Mouse (Mus musculus): Measurements from ENCODE around the gene Gm6525.

DNA sequence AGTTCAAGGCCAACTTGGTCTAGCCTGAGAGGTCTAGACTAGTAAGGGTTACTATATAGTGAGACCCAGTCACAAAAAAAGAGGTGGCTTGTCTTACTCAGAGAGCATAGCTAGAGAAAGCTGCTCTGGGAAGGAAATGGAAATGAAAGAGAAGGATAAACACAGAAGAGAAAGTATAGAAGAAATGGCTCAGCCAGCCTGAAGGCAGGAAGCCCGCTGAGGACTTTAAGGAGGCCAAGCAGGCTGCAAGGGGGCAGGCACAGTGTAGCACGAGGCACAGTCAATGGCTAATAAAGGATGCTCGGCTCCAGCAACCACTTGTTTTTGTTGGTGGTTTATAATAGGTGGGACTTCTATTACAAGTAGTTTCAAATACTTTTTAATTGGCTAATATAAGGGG, 32.2 kb downstream of the Gm6525 start:
- no peak for TF ChIP-seq CTCF (IDR thresholded peaks at IDR 0.05; ENCODE audit: extremely low read depth, insufficient read depth, insufficient read length, insufficient replicate concordance)
- no peak for TF ChIP-seq POLR2A (IDR thresholded peaks at IDR 0.05; ENCODE audit: low read depth, low read length)
